Mouse (Mus musculus) C2C12 (cell line): ENCODE measurements around the gene Nrp1.

Experiments
- CEBPB ChIP-seq: IDR thresholded peaks from one replicate; pipeline ENCODE4 v1.6.1; 2011; ENCODE audit warnings: low read depth, mild to moderate bottlenecking, control low read depth, moderate library complexity
- CTCF ChIP-seq: IDR thresholded peaks from one replicate; pipeline ENCODE4 v1.5.1; 2011; ENCODE audit not compliant: control insufficient read depth, insufficient read depth, insufficient read length
- MAX ChIP-seq: IDR thresholded peaks from one replicate; pipeline ENCODE4 v1.6.1; 2011; ENCODE audit warnings: mild to moderate bottlenecking, control low read depth
- MYOG ChIP-seq: IDR thresholded peaks from one replicate; pipeline ENCODE4 v1.6.1; 2011; ENCODE audit not compliant: control insufficient read depth, insufficient read length; ENCODE audit errors: extremely low read depth
- USF1 ChIP-seq: IDR thresholded peaks from one replicate; pipeline ENCODE4 v1.6.1; 2011; ENCODE audit warnings: low read depth, mild to moderate bottlenecking, control low read depth, moderate library complexity

GRCm38 (mm10) chr8:128445596-128445995 is 87.2 kb downstream of the Nrp1 start:
- TF ChIP-seq CTCF, result no peak
- no peak for TF ChIP-seq MYOG
- no peak for TF ChIP-seq CEBPB
- no peak for TF ChIP-seq MAX
- no peak for TF ChIP-seq USF1
